Mouse (Mus musculus) CH12.LX (cell line): ENCODE measurements around the gene Grcc10.

ENCODE experiments used
- BHLHE40 ChIP-seq: IDR thresholded peaks from 2 replicates; pipeline ENCODE4 v1.6.1; 2011; ENCODE audit warnings: mild to moderate bottlenecking, low read depth, low read length, improper control_type of control experiment
- CTCF ChIP-seq, 2 experiments: IDR thresholded peaks in 1 of 2; conservative IDR thresholded peaks in 1 of 2; 2 replicates each; pipeline ENCODE4 v1.5.1; 2011 to 2012; ENCODE audit warnings: low read depth in 2 of 2, low read length in 2 of 2, improper control_type of control experiment in 1 of 2, inconsistent platforms in 1 of 2, mild to moderate bottlenecking in 1 of 2, moderate library complexity in 1 of 2
- JUN ChIP-seq: IDR thresholded peaks from 2 replicates; pipeline ENCODE4 v1.6.1; 2011; ENCODE audit warnings: low read depth, mild to moderate bottlenecking, low read length, improper control_type of control experiment, moderate library complexity; ENCODE audit not compliant: insufficient read depth
- MAX ChIP-seq: IDR thresholded peaks from 2 replicates; pipeline ENCODE4 v1.6.1; 2011; ENCODE audit warnings: low read length, improper control_type of control experiment
- PAX5 ChIP-seq: IDR thresholded peaks from 2 replicates; pipeline ENCODE4 v1.6.1; 2012; ENCODE audit warnings: low read length, inconsistent platforms, mixed read lengths
- POLR2A ChIP-seq: IDR thresholded peaks from 2 replicates; pipeline ENCODE4 v1.6.1; 2011; ENCODE audit warnings: low read depth, mild to moderate bottlenecking, improper control_type of control experiment, low read length
- ZNF384 ChIP-seq: IDR thresholded peaks from 2 replicates; pipeline ENCODE4 v1.6.1; 2012; ENCODE audit warnings: low read depth, low read length, improper control_type of control experiment, inconsistent platforms

- TF ChIP-seq CTCF (conservative IDR thresholded peaks at IDR 0.05 in 1 of 2, IDR thresholded peaks at IDR 0.05 in 1 of 2; ENCODE audit: low read depth in 2 of 2, low read length in 2 of 2) (no peak), MAX (no peak), JUN (no peak), PAX5 (no peak), ZNF384 (no peak), BHLHE40 (no peak), POLR2A (no peak)
These were observed 26.9 kb upstream of the Grcc10 start for GRCm38 (mm10) chr6:124767920-124768703.
